Mouse (Mus musculus) frontal cortex, postnatal 36 days (tissue): ENCODE measurements around the gene Slc44a3.

ENCODE experiments used
- DNase-seq, 2 experiments: peaks; one replicate each; pipeline ENCODE4 v3.0.0; 2022; ENCODE audit warnings: low spot score in 2 of 2

Slc44a3 gene

GRCm38 (mm10) chr3:121460473-121461193 is 71.6 kb downstream of the Slc44a3 start:
- DNase-seq, result no peak

- no peak for DNase-seq
These were observed 73.4 kb downstream of the Slc44a3 start for GRCm38 (mm10) chr3:121458545-121459492.

- DNase-seq, result no peak
These were observed 80.8 kb downstream of the Slc44a3 start for GRCm38 (mm10) chr3:121451404-121451803.

GRCm38 (mm10) chr3:121449527-121449926 is 82.7 kb downstream of the Slc44a3 start:
- no peak for DNase-seq

- DNase-seq, result no peak
These were observed 83.6 kb downstream of the Slc44a3 start for GRCm38 (mm10) chr3:121448606-121449005.

- DNase-seq, result no peak
These were observed 84.2 kb downstream of the Slc44a3 start for GRCm38 (mm10) chr3:121448029-121448468.

GRCm38 (mm10) chr3:121446454-121446853 is 85.8 kb downstream of the Slc44a3 start:
- DNase-seq, result no peak

- DNase-seq, result no peak
These were observed 87.8 kb downstream of the Slc44a3 start for GRCm38 (mm10) chr3:121444414-121444813.

GRCm38 (mm10) chr3:121443861-121444271 is 88.3 kb downstream of the Slc44a3 start:
- no peak for DNase-seq

GRCm38 (mm10) chr3:121442288-121442687 is 89.9 kb downstream of the Slc44a3 start:
- DNase-seq, result no peak

GRCm38 (mm10) chr3:121441504-121441903 is 90.7 kb downstream of the Slc44a3 start:
- no peak for DNase-seq

- no peak for DNase-seq
These were observed 92.5 kb downstream of the Slc44a3 start for GRCm38 (mm10) chr3:121439623-121440161.

GRCm38 (mm10) chr3:121437996-121438395 is 94.2 kb downstream of the Slc44a3 start:
- DNase-seq, result no peak

GRCm38 (mm10) chr3:121437070-121437469 is 95.1 kb downstream of the Slc44a3 start:
- no peak for DNase-seq

GRCm38 (mm10) chr3:121435296-121435695 is 96.9 kb downstream of the Slc44a3 start:
- DNase-seq, result no peak

- no peak for DNase-seq
These were observed 98.2 kb downstream of the Slc44a3 start for GRCm38 (mm10) chr3:121433968-121434533.

- DNase-seq, result no peak
These were observed 98.8 kb downstream of the Slc44a3 start for GRCm38 (mm10) chr3:121433359-121433758.

- DNase-seq, result no peak
These were observed 101.8 kb downstream of the Slc44a3 start for GRCm38 (mm10) chr3:121430289-121430936.

GRCm38 (mm10) chr3:121429469-121429868 is 102.7 kb downstream of the Slc44a3 start:
- DNase-seq, result no peak

- no peak for DNase-seq
These were observed 103.4 kb downstream of the Slc44a3 start for GRCm38 (mm10) chr3:121428696-121429259.

GRCm38 (mm10) chr3:121428230-121428629 is 104.0 kb downstream of the Slc44a3 start:
- peak; percentile 19 to 23 for DNase-seq
